Mouse (Mus musculus) kidney, embryonic 14.5 days (tissue): ENCODE results near the gene Setd6. TPM values are rescaled to one million over a fixed set of nuclear protein-coding genes. Genes with fewer than 3 reads are reported as not detected.
A peak's percentile ranks its signal among the peaks of the same experiment; 100 is the strongest.

Experiments
- ATAC-seq: fragments of 200-750 bp; cut with Nextera tagmentation; 2 replicates; pipeline ENCODE4 v1.8.0; 2017; ENCODE audit warnings: moderate number of reproducible peaks, mild to moderate bottlenecking, moderate TSS enrichment, moderate library complexity; ENCODE audit not compliant: low FRiP score, low TSS enrichment
- H3K27ac ChIP-seq: fragments of 300-500 bp; sonication (generic); 2 replicates; pipeline ENCODE4 v1.5.1; 2014; ENCODE audit warnings: low read depth, mild to moderate bottlenecking, low read length, moderate library complexity, mixed read lengths
- H3K27me3 ChIP-seq: fragments of 300-500 bp; sonication (generic); 2 replicates; pipeline ENCODE4 v1.6.1; 2014; ENCODE audit warnings: mild to moderate bottlenecking, low read length; ENCODE audit not compliant: control insufficient read depth, insufficient read depth
- H3K36me3 ChIP-seq: fragments of 300-500 bp; sonication (generic); 2 replicates; pipeline ENCODE4 v1.6.1; 2014; ENCODE audit warnings: low read length, mixed read lengths; ENCODE audit not compliant: control insufficient read depth, insufficient read depth
- H3K4me1 ChIP-seq: fragments of 300-500 bp; sonication (generic); 2 replicates; pipeline ENCODE4 v1.6.1; 2014; ENCODE audit warnings: low read length, mixed read lengths; ENCODE audit not compliant: control insufficient read depth, insufficient read depth
- H3K4me2 ChIP-seq: fragments of 300-500 bp; sonication (generic); replicated peaks from 2 replicates; pipeline ENCODE4 v1.6.1; 2014; ENCODE audit warnings: low read depth, mild to moderate bottlenecking, low read length
- H3K4me3 ChIP-seq: fragments of 300-500 bp; sonication (generic); 2 replicates; pipeline ENCODE4 v1.5.1; 2014; ENCODE audit warnings: mild to moderate bottlenecking, low read length
- H3K9ac ChIP-seq: fragments of 300-500 bp; sonication (generic); 2 replicates; pipeline ENCODE4 v1.6.1; 2014; ENCODE audit warnings: low read depth, mild to moderate bottlenecking, low read length, moderate library complexity
- H3K9me3 ChIP-seq: fragments of 300-500 bp; sonication (generic); 2 replicates; pipeline ENCODE4 v1.6.1; 2016; ENCODE audit warnings: low read length; ENCODE audit not compliant: control insufficient read depth
- WGBS: fragments of 180-500 bp; shearing (Covaris S2); extraction: QIAGEN DNeasy Blood & Tissue Kit; methylation state at CpG from one replicate; pipeline ENCODE4 v1.1.7; 2014; 5-methylcytosine and 5-hydroxymethylcytosine counted together
- polyA plus RNA-seq: library from polyadenylated mRNA; unstranded; fragments of >200 nt; fragmentation: Nextera tagmentation; extraction: Ambion mirVana; gene quantifications from 2 replicates; pipeline ENCODE4 v1.2.1, GENCODE M21; 2014

The Setd6 gene
- polyA plus RNA-seq, 1 experiment from 2014 or later, result 25.1 TPM

DNA sequence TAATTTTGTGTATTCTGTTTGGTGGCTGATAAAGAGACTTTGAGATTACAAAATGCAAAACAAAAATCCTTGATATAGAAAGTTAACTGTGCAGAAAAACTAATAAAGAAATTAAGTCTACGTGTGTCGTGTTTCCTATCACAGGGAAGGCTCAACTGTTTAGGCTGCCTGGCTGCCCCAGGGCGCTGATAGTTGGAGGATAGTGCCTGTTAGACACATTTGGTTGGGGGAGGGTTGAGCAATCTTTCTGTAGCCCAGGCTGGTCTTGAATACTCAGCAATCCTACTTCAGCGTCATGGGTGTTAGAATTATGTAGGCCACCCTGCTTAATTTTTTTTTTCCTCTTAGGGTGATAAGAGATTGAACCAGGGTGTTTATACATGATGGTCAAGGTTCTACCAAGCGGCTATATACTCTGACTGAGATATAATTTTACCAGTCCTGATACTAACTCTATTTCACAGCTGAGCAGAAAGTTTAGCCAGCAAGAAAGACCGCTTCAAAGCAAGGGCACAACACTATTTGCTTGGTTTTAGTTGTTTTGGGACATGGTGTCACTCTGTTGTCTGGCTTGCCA, 756 bp upstream of the Setd6 start:
- WGBS, result 83% methylated on average over 6 of the region's 6 CpGs
- H3K9me3 ChIP-seq, result no peaks in the 10 kb centered on the region
- H3K4me1 ChIP-seq, result peaks cover 7% of the 10 kb centered on the region; the same call in 1 of the 2 replicates
- no peak for ATAC-seq
- H3K9ac ChIP-seq, result 0 out of 2 replicates have a peak overlapping the region, but pooled peaks have one; percentile 82
- no peak overlapping the region for H3K27ac ChIP-seq
- H3K36me3 ChIP-seq, result peaks cover 29% of the 10 kb centered on the region
- H3K4me2 ChIP-seq, result peak overlapping the region; percentile 92
- H3K4me3 ChIP-seq, result peak overlapping the region; percentile 83
- H3K27me3 ChIP-seq, result no peaks in the 10 kb centered on the region

- Histone ChIP-seq H3K36me3 (peaks cover 46% of the 10 kb centered on the region), H3K4me1 (peaks cover 7% of the 10 kb centered on the region; the same call in 1 of the 2 replicates), H3K4me2 (peak overlapping the region; percentile 92), H3K9me3 (no peaks in the 10 kb centered on the region), H3K27me3 (no peaks in the 10 kb centered on the region), H3K9ac (peak overlapping the region; percentile 82), H3K4me3 (peak overlapping the region; percentile 83), H3K27ac (0 out of 2 replicates have a peak overlapping the region, but pooled peaks have one; percentile 51)
- 17% methylated on average over 21 of the region's 21 CpGs for WGBS
- no peak for ATAC-seq
These were observed 1.1 kb downstream of the Setd6 start for GRCm38 (mm10) chr8:95716546-95717335.

GRCm38 (mm10) chr8:95727625-95728024, 11.9 kb downstream of the Setd6 start:
- no peaks in the 10 kb centered on the region for H3K27me3 ChIP-seq
- WGBS, result 83% methylated on average over 4 of the region's 4 CpGs
- H3K9ac ChIP-seq, result no peak overlapping the region
- no peak overlapping the region for H3K4me3 ChIP-seq
- H3K4me2 ChIP-seq, result no peak overlapping the region
- no peak overlapping the region for H3K27ac ChIP-seq
- H3K36me3 ChIP-seq, result peaks cover 91% of the 10 kb centered on the region
- H3K4me1 ChIP-seq, result no peaks in the 10 kb centered on the region
- ATAC-seq, result no peak
- H3K9me3 ChIP-seq, result no peaks in the 10 kb centered on the region

GRCm38 (mm10) chr8:95738596-95738995, 22.9 kb downstream of the Setd6 start:
- ATAC-seq, result no peak
- Histone ChIP-seq H3K36me3 (peaks cover 92% of the 10 kb centered on the region), H3K27ac (no peak overlapping the region), H3K4me2 (no peak overlapping the region), H3K4me1 (no peaks in the 10 kb centered on the region), H3K9ac (no peak overlapping the region), H3K4me3 (no peak overlapping the region), H3K27me3 (no peaks in the 10 kb centered on the region), H3K9me3 (no peaks in the 10 kb centered on the region)
- WGBS, result 78% methylated on average over 7 of the region's 7 CpGs

GRCm38 (mm10) chr8:95741732-95742131, 26.1 kb downstream of the Setd6 start:
- H3K4me3 ChIP-seq, result no peak overlapping the region
- H3K9ac ChIP-seq, result no peak overlapping the region

DNA sequence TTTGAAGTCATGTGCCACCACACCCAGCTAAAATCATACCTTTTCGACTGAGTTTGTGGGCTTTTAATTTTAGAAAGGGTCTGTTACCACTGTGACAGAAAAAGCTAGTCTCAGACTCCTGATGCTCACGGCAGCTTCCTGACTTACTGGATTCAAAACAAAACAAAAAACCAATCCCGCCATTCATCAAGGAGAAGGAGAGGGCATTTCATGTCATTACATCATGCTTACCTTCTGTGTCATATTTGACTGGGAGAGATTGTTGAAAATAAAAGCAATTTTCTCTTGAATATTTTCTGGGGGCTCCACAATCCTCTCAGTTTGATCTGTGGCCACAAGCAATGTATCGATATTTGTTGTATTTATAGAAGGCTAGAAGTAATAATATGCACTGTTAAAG, 32.3 kb downstream of the Setd6 start:
- H3K36me3 ChIP-seq, result peaks cover 95% of the 10 kb centered on the region
- H3K4me3 ChIP-seq, result no peak overlapping the region
- H3K9ac ChIP-seq, result no peak overlapping the region
- H3K27me3 ChIP-seq, result no peaks in the 10 kb centered on the region
- H3K9me3 ChIP-seq, result no peaks in the 10 kb centered on the region
- H3K27ac ChIP-seq, result no peak overlapping the region
- no peak overlapping the region for H3K4me2 ChIP-seq
- no peaks in the 10 kb centered on the region for H3K4me1 ChIP-seq
- no peak for ATAC-seq
- 94% methylated on average over 4 of the region's 4 CpGs for WGBS

More at GRCm38 (mm10) chr8:95741732-95742131, 26.1 kb downstream of the Setd6 start:
- ATAC-seq, result no peak
- no peak overlapping the region for H3K27ac ChIP-seq
- 96% methylated on average over 7 of the region's 7 CpGs for WGBS
- peaks cover 96% of the 10 kb centered on the region for H3K36me3 ChIP-seq
- H3K9me3 ChIP-seq, result no peaks in the 10 kb centered on the region
- H3K27me3 ChIP-seq, result no peaks in the 10 kb centered on the region
- no peak overlapping the region for H3K4me2 ChIP-seq
- H3K4me1 ChIP-seq, result no peaks in the 10 kb centered on the region

DNA sequence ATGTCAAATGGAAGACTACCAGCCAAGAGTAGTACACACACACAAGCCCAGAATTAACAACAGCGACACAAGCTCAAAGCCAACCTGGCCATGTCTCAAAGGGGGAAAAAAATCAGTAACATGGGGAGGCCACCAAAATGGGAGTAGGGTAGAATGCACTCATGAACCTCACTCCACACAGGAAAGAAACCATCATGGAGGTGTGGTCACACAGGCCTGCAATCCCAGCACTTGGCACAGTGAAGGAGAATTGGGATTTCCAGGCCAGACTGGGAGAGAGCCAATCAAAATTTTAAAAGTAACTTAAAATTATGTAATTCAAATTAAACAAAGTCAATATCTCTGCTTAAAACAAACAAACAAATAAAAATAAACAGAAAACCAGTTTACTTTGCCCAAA, 36.2 kb downstream of the Setd6 start:
- Histone ChIP-seq H3K4me1 (no peaks in the 10 kb centered on the region), H3K9me3 (no peaks in the 10 kb centered on the region), H3K9ac (no peak overlapping the region), H3K27me3 (no peaks in the 10 kb centered on the region), H3K27ac (no peak overlapping the region), H3K36me3 (peaks cover 91% of the 10 kb centered on the region), H3K4me2 (no peak overlapping the region), H3K4me3 (no peak overlapping the region)
- 96% methylated on average over 1 of the region's 1 CpGs for WGBS
- ATAC-seq, result no peak

- no peak overlapping the region for H3K4me2 ChIP-seq
- H3K36me3 ChIP-seq, result peaks cover 93% of the 10 kb centered on the region
- H3K4me3 ChIP-seq, result no peak overlapping the region
- H3K27ac ChIP-seq, result no peak overlapping the region
- H3K9ac ChIP-seq, result no peak overlapping the region
- H3K4me1 ChIP-seq, result no peaks in the 10 kb centered on the region
- no peaks in the 10 kb centered on the region for H3K9me3 ChIP-seq
- ATAC-seq, result no peak
- H3K27me3 ChIP-seq, result no peaks in the 10 kb centered on the region
- WGBS, result 91% methylated on average over 6 of the region's 6 CpGs
These were observed 44.6 kb downstream of the Setd6 start for GRCm38 (mm10) chr8:95760323-95760722.

DNA sequence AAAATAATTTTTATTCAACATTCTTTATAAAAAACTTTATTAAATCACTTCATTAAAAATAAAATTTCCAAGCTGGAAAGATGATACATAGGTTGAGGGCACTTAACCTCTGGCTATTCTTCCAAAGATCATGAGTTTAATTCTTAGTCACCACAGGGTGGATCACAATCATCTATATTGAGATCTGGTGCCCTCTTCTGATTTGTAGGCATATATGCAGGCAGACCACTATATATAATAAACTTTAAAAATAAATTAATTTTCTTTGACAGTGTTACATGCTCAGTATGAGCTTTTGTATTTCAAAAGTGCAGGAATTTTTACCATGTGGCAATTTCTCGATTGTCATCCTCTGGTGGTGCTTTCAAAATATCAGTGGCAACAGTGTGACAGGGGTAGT, 48.5 kb downstream of the Setd6 start:
- H3K9me3 ChIP-seq, result no peaks in the 10 kb centered on the region
- ATAC-seq, result no peak
- H3K4me3 ChIP-seq, result no peak overlapping the region
- no peaks in the 10 kb centered on the region for H3K27me3 ChIP-seq
- H3K36me3 ChIP-seq, result peaks cover 93% of the 10 kb centered on the region
- H3K9ac ChIP-seq, result no peak overlapping the region
- H3K4me2 ChIP-seq, result no peak overlapping the region
- no peaks in the 10 kb centered on the region for H3K4me1 ChIP-seq
- no peak overlapping the region for H3K27ac ChIP-seq
- WGBS, result 96% methylated on average over 1 of the region's 1 CpGs
